Mouse (Mus musculus) leukemia stem cell, adult 10-12 weeks (primary cell): ENCODE data around the gene Lenep. TPM values are rescaled to one million over a fixed set of nuclear protein-coding genes. Genes with fewer than 3 reads are reported as not detected.

Experiments used
- polyA plus RNA-seq: library from polyadenylated mRNA; stranded (reverse); fragments of >175 nt; gene quantifications from 2 replicates; pipeline ENCODE4 v1.2.3, GENCODE M21; 2012; ENCODE audit warnings: low replicate concordance

Lenep gene
- polyA plus RNA-seq: not detected in 2 replicates

GRCm38 (mm10) chr3:89402693-89403092 is at the start of gene Lenep:
Gene Lenep (minus strand): TSS chr3:89402793.

GRCm38 (mm10) chr3:89436176-89437113 is 33.9 kb upstream of the Lenep start, which contains the start of gene Pbxip1:
Gene Pbxip1 (plus strand): TSS chr3:89436706.

GRCm38 (mm10) chr3:89430171-89431159 is 27.9 kb upstream of the Lenep start, which contains the start of gene Pygo2:
Gene Pygo2 (plus strand): TSS chr3:89430214.

GRCm38 (mm10) chr3:89418170-89418860 is 15.7 kb upstream of the Lenep start, which contains the start of the genes Cks1b and Shc1:
Gene Cks1b (minus strand): TSS chr3:89418383.
Gene Shc1 (plus strand): TSS chr3:89418443.

GRCm38 (mm10) chr3:89411490-89412393 is 9.1 kb upstream of the Lenep start, which contains the start of gene Flad1:
Gene Flad1 (minus strand): TSS chr3:89411870.

GRCm38 (mm10) chr3:89394006-89394893 is 8.3 kb downstream of the Lenep start, which contains the start of gene Zbtb7b:
Gene Zbtb7b (minus strand): TSS chr3:89394776.

GRCm38 (mm10) chr3:89365153-89365485 is 37.5 kb downstream of the Lenep start, which contains the start of gene Dcst1:
Gene Dcst1 (minus strand): TSS chr3:89365253.

GRCm38 (mm10) chr3:89361675-89362074 is 40.9 kb downstream of the Lenep start, which contains the start of gene Dcst2:
Gene Dcst2 (plus strand): TSS chr3:89361975.

Other genes with a start within 250 kb of the Lenep start
- gene Hcn3, start 242.6 kb downstream of the Lenep start, polyA plus RNA-seq: 0.42 and 0.53 TPM in 2 replicates
- gene Clk2, start 238.0 kb downstream of the Lenep start, polyA plus RNA-seq: 23.7 and 40.4 TPM in 2 replicates
- 198 and 209 TPM in 2 replicates for gene Scamp3, start 225.3 kb downstream of the Lenep start, polyA plus RNA-seq
- 55.0 and 89.5 TPM in 2 replicates for gene Fam189b, start 219.7 kb downstream of the Lenep start, polyA plus RNA-seq
- gene Gba, start 199.9 kb downstream of the Lenep start, polyA plus RNA-seq: 5.4 and 6.8 TPM in 2 replicates
- gene Thbs3, start 187.6 kb downstream of the Lenep start, polyA plus RNA-seq: 0.07 and 0.12 TPM in 2 replicates
- gene Mtx1, start 175.7 kb downstream of the Lenep start, polyA plus RNA-seq: 448 and 636 TPM in 2 replicates
- 0.77 TPM in 1 of 2 replicates, not detected in the other for gene Muc1, start 173.7 kb downstream of the Lenep start, polyA plus RNA-seq
- gene Krtcap2, start 156.8 kb downstream of the Lenep start, polyA plus RNA-seq: 48.3 and 213 TPM in 2 replicates
- gene Trim46, start 156.5 kb downstream of the Lenep start, polyA plus RNA-seq: 2.6 and 5.4 TPM in 2 replicates
- gene Dpm3, start 143.4 kb downstream of the Lenep start, polyA plus RNA-seq: 175 and 302 TPM in 2 replicates
- 10.0 and 13.3 TPM in 2 replicates for gene Slc50a1, start 132.2 kb downstream of the Lenep start, polyA plus RNA-seq
- gene Efna1, start 121.7 kb downstream of the Lenep start, polyA plus RNA-seq: 0.14 and 1.4 TPM in 2 replicates
- gene Efna3, start 79.8 kb downstream of the Lenep start, polyA plus RNA-seq: not detected in 2 replicates
- 0.39 and 0.50 TPM in 2 replicates for gene Efna4, start 64.8 kb downstream of the Lenep start, polyA plus RNA-seq
- 28.1 and 30.7 TPM in 2 replicates for gene Adam15, start 52.8 kb downstream of the Lenep start, polyA plus RNA-seq
- not detected in 2 replicates for gene Dcst2, start 40.8 kb downstream of the Lenep start, polyA plus RNA-seq
- not detected in 2 replicates for gene Dcst1, start 37.5 kb downstream of the Lenep start, polyA plus RNA-seq
- gene Zbtb7b, start 8.0 kb downstream of the Lenep start, polyA plus RNA-seq: 48.8 and 81.5 TPM in 2 replicates
- 6.2 and 29.0 TPM in 2 replicates for gene Flad1, start 9.1 kb upstream of the Lenep start, polyA plus RNA-seq
- 26.6 and 26.7 TPM in 2 replicates for gene Cks1b, start 15.6 kb upstream of the Lenep start, polyA plus RNA-seq
- gene Shc1, start 15.7 kb upstream of the Lenep start, polyA plus RNA-seq: 159 TPM in 2 replicates
- gene Pygo2, start 27.4 kb upstream of the Lenep start, polyA plus RNA-seq: 423 and 488 TPM in 2 replicates
- gene Pbxip1, start 33.9 kb upstream of the Lenep start, polyA plus RNA-seq: 12.7 and 17.4 TPM in 2 replicates
- 1.3 and 13.0 TPM in 2 replicates for gene Pmvk, start 51.7 kb upstream of the Lenep start, polyA plus RNA-seq
- 0.07 TPM in 1 of 2 replicates, not detected in the other for gene Kcnn3, start 117.4 kb upstream of the Lenep start, polyA plus RNA-seq